Mouse (Mus musculus) stomach, embryonic 15.5 days (tissue): ENCODE measurements around the gene Snd1. TPM values are rescaled to one million over a fixed set of nuclear protein-coding genes. Genes with fewer than 3 reads are reported as not detected.

ENCODE experiments used
- polyA plus RNA-seq: library from polyadenylated mRNA; unstranded; fragments of >200 nt; fragmentation: Nextera tagmentation; extraction: Ambion mirVana; gene quantifications from 2 replicates; pipeline ENCODE4 v1.2.1, GENCODE M21; 2015

Snd1 gene
- polyA plus RNA-seq, 1 experiment from 2014 or later = 128 TPM

Other genes with a start within 250 kb of the Snd1 start
- gene Zfp800, start 77.1 kb upstream of the Snd1 start, polyA plus RNA-seq = 22.6 and 27.6 TPM in 2 replicates
- gene Arf5, start 51.6 kb upstream of the Snd1 start, polyA plus RNA-seq = 296 and 340 TPM in 2 replicates
- gene Fscn3, start 47.4 kb upstream of the Snd1 start, polyA plus RNA-seq = not detected in 2 replicates
- gene Gcc1, start 46.7 kb upstream of the Snd1 start, polyA plus RNA-seq = 9.7 and 9.9 TPM in 2 replicates
- gene Pax4, start 25.8 kb upstream of the Snd1 start, polyA plus RNA-seq = 1.6 and 2.5 TPM in 2 replicates